Mouse (Mus musculus) forebrain, embryonic 14.5 days (tissue): ENCODE results near the gene Lekr1. TPM values are rescaled to one million over a fixed set of nuclear protein-coding genes. Genes with fewer than 3 reads are reported as not detected.

ENCODE experiments used
- ATAC-seq: fragments of 200-750 bp; cut with Nextera tagmentation; 2 replicates; pipeline ENCODE4 v1.8.0; 2017; ENCODE audit warnings: mild to moderate bottlenecking, moderate library complexity
- DNase-seq: peaks from one replicate; pipeline ENCODE4 v3.0.0-alpha.2; 2015; ENCODE audit warnings: low spot score
- H3K27ac ChIP-seq: fragments of 300-500 bp; sonication (generic); 2 replicates; pipeline ENCODE4 v1.5.1; 2014; ENCODE audit warnings: low read depth, mild to moderate bottlenecking, control low read depth, low read length, moderate library complexity
- H3K27me3 ChIP-seq: fragments of 300-500 bp; sonication (generic); replicated peaks from 2 replicates; pipeline ENCODE4 v1.6.1; 2014; ENCODE audit warnings: low read length, control low read depth, mixed read lengths; ENCODE audit not compliant: control insufficient read depth, insufficient read depth
- H3K36me3 ChIP-seq: fragments of 300-500 bp; sonication (generic); 2 replicates; pipeline ENCODE4 v1.6.1; 2014; ENCODE audit warnings: low read length, control low read depth; ENCODE audit not compliant: control insufficient read depth, insufficient read depth
- H3K4me1 ChIP-seq: fragments of 300-500 bp; sonication (generic); 2 replicates; pipeline ENCODE4 v1.6.1; 2014; ENCODE audit warnings: antibody characterized with exemption, low read length, control low read depth; ENCODE audit not compliant: control insufficient read depth, insufficient read depth
- H3K4me2 ChIP-seq: fragments of 300-500 bp; sonication (generic); 2 replicates; pipeline ENCODE4 v1.6.1; 2014; ENCODE audit warnings: mild to moderate bottlenecking, control low read depth, low read length
- H3K4me3 ChIP-seq: fragments of 300-500 bp; sonication (generic); 2 replicates; pipeline ENCODE4 v1.5.1; 2014; ENCODE audit warnings: low read depth, low read length, control low read depth
- H3K9ac ChIP-seq: fragments of 300-500 bp; sonication (generic); 2 replicates; pipeline ENCODE4 v1.6.1; 2014; ENCODE audit warnings: mild to moderate bottlenecking, low read length, control low read depth, moderate library complexity
- H3K9me3 ChIP-seq: fragments of 300-500 bp; sonication (generic); replicated peaks from 2 replicates; pipeline ENCODE4 v1.6.1; 2016; ENCODE audit warnings: low read length, control low read depth, mixed read lengths; ENCODE audit not compliant: control insufficient read depth
- WGBS: fragments of 180-500 bp; shearing (Covaris S2); extraction: QIAGEN DNeasy Blood & Tissue Kit; methylation state at CpG from one replicate; pipeline ENCODE4 v1.1.7; 2014; 5-methylcytosine and 5-hydroxymethylcytosine counted together
- polyA plus RNA-seq: library from polyadenylated mRNA; unstranded; fragments of >200 nt; fragmentation: Nextera tagmentation; extraction: Ambion mirVana; gene quantifications from 2 replicates; pipeline ENCODE4 v1.2.1, GENCODE M21; 2014

The Lekr1 gene
- polyA plus RNA-seq, 1 experiment from 2014 or later = 5.5 TPM

DNA sequence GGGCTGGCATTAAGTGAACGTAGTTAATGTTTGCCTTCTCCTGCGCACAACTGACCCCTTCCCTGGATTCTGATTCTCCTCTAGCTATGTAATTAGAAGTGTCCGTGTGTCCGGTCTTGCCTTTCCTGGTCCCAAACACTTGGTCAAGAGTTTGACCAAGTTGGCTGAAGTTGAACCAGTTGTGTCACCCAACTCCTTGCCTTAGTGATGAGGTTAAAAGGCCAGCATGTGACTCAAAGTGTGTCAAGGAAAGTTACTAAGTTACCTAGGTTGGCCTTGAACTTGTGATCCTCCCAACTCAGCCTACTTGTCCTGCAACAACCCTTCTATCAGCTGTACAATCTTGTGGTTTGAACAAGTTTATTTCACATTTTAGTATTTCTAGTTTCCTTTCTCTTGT is 5.7 kb upstream of the Lekr1 start:
- H3K27me3 ChIP-seq = peaks cover 5% of the 10 kb centered on the region; the same call in 1 of the 2 replicates
- H3K4me1 ChIP-seq = peaks cover 12% of the 10 kb centered on the region
- no peak overlapping the region for H3K9ac ChIP-seq
- WGBS = 91% methylated on average over 4 of the region's 4 CpGs
- ATAC-seq (no peak), DNase-seq (no peak)
- H3K4me2 ChIP-seq = no peak overlapping the region
- H3K4me3 ChIP-seq = no peak overlapping the region
- H3K9me3 ChIP-seq = no peaks in the 10 kb centered on the region
- H3K36me3 ChIP-seq = no peaks in the 10 kb centered on the region
- H3K27ac ChIP-seq = no peak overlapping the region

DNA sequence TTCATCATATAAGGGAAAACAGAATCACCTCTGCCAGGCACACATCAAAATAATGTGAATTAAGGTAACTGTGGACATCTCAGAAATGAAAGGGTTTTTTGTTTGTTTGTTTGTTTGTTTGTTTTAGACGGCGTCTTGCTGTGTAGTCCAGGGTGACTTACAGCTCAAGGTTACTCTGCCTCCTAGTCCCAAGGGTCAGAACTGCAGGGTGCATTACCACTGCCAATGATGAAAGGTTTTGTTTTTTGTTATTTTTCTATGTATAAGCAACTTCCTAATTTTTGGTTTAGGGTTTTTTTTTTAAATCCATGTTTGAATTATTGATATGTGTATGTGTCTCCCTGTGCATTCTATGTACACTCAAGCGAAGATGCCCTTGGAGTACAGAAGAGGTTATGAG is 4.3 kb upstream of the Lekr1 start:
- 79% methylated on average over 3 of the region's 3 CpGs for WGBS
- H3K4me1 ChIP-seq = peaks cover 18% of the 10 kb centered on the region
- no peaks in the 10 kb centered on the region for H3K9me3 ChIP-seq
- peaks cover 5% of the 10 kb centered on the region; the same call in 1 of the 2 replicates for H3K27me3 ChIP-seq
- no peak overlapping the region for H3K4me3 ChIP-seq
- no peak overlapping the region for H3K9ac ChIP-seq
- H3K36me3 ChIP-seq = no peaks in the 10 kb centered on the region
- ATAC-seq (no peak), DNase-seq (no peak)
- no peak overlapping the region for H3K27ac ChIP-seq
- no peak overlapping the region for H3K4me2 ChIP-seq

DNA sequence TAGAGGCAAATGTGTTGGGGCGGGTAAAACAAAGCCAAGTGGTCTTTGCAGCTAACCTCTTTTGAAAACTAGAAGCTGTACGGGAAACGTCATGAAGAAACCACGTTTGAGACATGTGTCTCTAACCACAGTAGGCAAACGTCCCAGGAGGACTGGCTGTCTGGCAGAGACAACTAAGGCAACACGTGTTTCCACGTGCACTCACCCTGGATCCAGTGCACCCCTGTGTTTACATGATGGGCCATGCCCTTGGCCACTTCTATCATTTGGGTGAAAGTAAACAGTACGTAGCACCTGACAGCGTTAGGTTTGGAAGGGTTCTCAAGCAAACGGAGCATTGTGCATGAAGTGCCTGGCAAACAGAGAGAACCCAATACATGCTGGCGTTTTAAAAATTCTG is 2.9 kb upstream of the Lekr1 start:
- Histone ChIP-seq H3K4me2 (no peak overlapping the region), H3K27me3 (peaks cover 5% of the 10 kb centered on the region; the same call in 1 of the 2 replicates), H3K27ac (no peak overlapping the region), H3K9me3 (no peaks in the 10 kb centered on the region), H3K9ac (no peak overlapping the region), H3K36me3 (no peaks in the 10 kb centered on the region), H3K4me3 (no peak overlapping the region), H3K4me1 (peaks cover 11% of the 10 kb centered on the region; the same call in 1 of the 2 replicates)
- DNase-seq (no peak), ATAC-seq (no peak)
- 81% methylated on average over 11 of the region's 11 CpGs for WGBS

DNA sequence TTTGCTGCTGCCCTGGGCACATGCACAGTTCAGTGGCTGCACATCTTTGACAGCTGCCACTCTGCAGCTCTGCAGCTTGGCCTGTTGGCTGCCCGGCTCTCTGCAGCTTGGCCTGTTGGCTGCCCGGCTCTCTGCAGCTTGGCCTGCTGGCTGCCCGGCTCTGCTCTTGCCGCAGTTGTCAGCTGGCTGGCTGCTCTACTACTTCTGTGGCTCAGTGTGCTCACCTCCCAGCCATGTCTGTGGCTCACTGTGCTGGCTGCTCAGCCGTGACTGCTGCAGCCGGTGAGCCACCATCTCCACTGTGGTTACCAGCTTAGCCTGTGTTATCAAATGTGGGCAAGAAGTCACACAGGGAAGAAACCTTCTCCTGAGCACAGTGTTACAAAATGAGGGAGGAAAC is 4.2 kb downstream of the Lekr1 start:
- H3K27ac ChIP-seq = no peak overlapping the region
- no peak overlapping the region for H3K4me2 ChIP-seq
- 73% methylated on average over 6 of the region's 6 CpGs for WGBS
- H3K27me3 ChIP-seq = no peaks in the 10 kb centered on the region
- no peaks in the 10 kb centered on the region for H3K9me3 ChIP-seq
- H3K36me3 ChIP-seq = no peaks in the 10 kb centered on the region
- peaks cover 10% of the 10 kb centered on the region; the same call in 1 of the 2 replicates for H3K4me1 ChIP-seq
- H3K9ac ChIP-seq = no peak overlapping the region
- H3K4me3 ChIP-seq = no peak overlapping the region
- DNase-seq (no peak), ATAC-seq (no peak)

DNA sequence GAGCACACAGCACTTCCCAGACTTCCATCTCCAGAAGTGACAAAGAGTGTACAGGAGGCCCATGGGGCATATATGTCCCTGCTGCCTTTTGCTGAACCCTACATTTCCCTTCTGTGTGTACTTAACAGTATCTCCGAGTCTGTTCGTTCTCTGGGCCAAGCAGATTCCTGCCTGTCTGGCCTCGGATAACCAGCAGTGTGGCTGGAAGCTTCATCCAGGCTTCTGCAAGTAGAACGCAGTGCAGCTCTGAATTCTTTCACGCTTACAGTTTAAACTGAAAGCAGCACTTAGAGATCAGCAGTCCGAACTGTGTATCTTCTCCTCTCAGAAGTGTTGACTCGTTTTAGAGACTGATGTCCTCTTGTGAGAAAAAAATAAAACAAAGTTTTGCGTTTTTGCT is 7.7 kb downstream of the Lekr1 start:
- ATAC-seq (no peak), DNase-seq (no peak)
- no peaks in the 10 kb centered on the region for H3K36me3 ChIP-seq
- no peak overlapping the region for H3K4me3 ChIP-seq
- no peak overlapping the region for H3K9ac ChIP-seq
- H3K4me1 ChIP-seq = no peaks in the 10 kb centered on the region
- no peak overlapping the region for H3K4me2 ChIP-seq
- H3K9me3 ChIP-seq = no peaks in the 10 kb centered on the region
- no peak overlapping the region for H3K27ac ChIP-seq
- no peaks in the 10 kb centered on the region for H3K27me3 ChIP-seq
- 75% methylated on average over 8 of the region's 8 CpGs for WGBS

DNA sequence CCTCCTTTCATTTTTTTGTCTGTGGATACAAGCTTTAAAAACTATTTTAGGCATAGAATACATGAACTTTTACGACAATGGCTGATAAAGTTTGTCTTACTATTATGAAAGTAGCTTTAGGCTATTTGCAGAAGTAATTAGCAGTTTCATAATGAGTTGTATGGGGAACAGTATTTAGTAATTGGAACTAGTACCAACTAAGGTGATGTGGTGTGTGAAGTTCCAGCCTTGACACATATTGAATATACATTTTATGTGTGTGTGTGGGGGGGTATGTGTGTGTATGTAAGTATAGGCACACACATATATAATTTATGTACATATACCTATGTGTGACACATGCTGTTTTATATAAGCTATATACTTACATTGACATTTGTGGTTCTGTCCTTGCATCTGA is 14.6 kb downstream of the Lekr1 start:
- no peaks in the 10 kb centered on the region for H3K27me3 ChIP-seq
- no peak overlapping the region for H3K9ac ChIP-seq
- no peak overlapping the region for H3K4me3 ChIP-seq
- 89% methylated on average over 1 of the region's 1 CpGs for WGBS
- no peaks in the 10 kb centered on the region for H3K36me3 ChIP-seq
- DNase-seq (no peak), ATAC-seq (no peak)
- H3K27ac ChIP-seq = no peak overlapping the region
- H3K4me1 ChIP-seq = no peaks in the 10 kb centered on the region
- H3K4me2 ChIP-seq = no peak overlapping the region
- no peaks in the 10 kb centered on the region for H3K9me3 ChIP-seq

DNA sequence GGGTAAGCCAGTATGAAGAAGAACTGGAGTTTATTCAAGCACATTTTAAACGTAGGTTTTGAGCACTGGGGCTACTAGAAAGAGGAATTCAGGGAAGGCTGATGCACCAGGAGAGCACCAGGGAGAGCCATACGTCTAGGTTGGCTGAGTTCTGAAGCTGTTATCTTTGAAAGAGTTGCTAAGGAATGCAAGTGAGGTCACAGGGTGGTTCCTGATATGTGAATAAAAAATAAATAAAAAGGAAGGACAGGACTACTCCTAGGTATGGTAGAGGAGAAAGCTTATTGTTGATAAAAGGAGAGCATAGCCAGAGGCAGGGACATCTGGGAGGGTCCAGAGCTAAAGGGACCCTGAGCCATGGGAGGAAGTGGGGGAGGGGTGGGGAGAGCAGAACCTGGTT is 23.7 kb downstream of the Lekr1 start:
- Histone ChIP-seq H3K9me3 (no peaks in the 10 kb centered on the region), H3K4me3 (no peak overlapping the region), H3K9ac (no peak overlapping the region), H3K27ac (no peak overlapping the region), H3K27me3 (no peaks in the 10 kb centered on the region), H3K4me2 (no peak overlapping the region), H3K4me1 (no peaks in the 10 kb centered on the region), H3K36me3 (no peaks in the 10 kb centered on the region)
- no peak for DNase-seq
- ATAC-seq = no peak
- 44% methylated on average over 2 of the region's 2 CpGs for WGBS

DNA sequence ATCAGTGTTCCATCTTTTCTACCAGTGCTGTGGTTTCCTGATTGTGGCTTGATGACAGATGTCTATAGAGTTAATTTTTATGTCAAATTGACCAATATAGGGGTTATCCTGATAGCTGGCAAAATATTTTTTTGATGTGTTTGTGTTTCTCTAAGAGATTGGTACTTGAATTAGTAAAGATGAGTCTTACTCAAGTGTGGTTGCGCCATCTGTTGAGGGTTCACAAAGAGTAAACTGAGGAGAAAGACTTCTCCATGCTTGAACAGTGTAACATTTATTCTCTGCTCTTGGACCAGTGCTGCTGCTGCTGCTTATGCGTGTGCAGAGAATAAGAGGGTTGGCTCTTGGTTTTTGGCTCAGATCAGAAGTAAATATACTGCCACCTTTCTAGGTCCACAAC is 24.8 kb downstream of the Lekr1 start:
- 85% methylated on average over 2 of the region's 2 CpGs for WGBS
- no peak overlapping the region for H3K4me3 ChIP-seq
- H3K9me3 ChIP-seq = no peaks in the 10 kb centered on the region
- no peak overlapping the region for H3K4me2 ChIP-seq
- no peaks in the 10 kb centered on the region for H3K4me1 ChIP-seq
- H3K36me3 ChIP-seq = no peaks in the 10 kb centered on the region
- ATAC-seq (no peak), DNase-seq (no peak)
- H3K9ac ChIP-seq = no peak overlapping the region
- H3K27me3 ChIP-seq = no peaks in the 10 kb centered on the region
- no peak overlapping the region for H3K27ac ChIP-seq

DNA sequence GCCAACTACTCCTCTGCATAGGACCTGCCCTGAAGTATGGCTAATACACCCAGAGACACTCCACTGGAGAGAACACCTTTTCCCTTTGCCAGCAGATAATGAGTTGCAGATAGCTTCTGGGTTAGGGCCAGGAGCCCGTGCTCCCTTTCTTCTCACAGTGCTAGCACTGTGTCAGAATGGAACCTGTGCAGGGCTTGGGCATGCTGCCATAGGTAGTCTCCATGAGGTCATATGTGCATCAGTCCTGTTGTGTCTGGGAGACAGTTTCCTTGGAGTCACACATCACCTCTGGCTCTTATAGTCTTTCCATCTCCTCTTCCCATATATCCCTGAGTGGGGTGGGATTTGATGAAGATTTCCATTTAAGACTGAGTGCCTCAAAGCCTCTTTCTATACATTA is 33.7 kb downstream of the Lekr1 start:
- H3K27me3 ChIP-seq = no peaks in the 10 kb centered on the region
- no peaks in the 10 kb centered on the region for H3K36me3 ChIP-seq
- ATAC-seq (no peak), DNase-seq (no peak)
- no peak overlapping the region for H3K27ac ChIP-seq
- no peak overlapping the region for H3K9ac ChIP-seq
- no peak overlapping the region for H3K4me3 ChIP-seq
- H3K4me1 ChIP-seq = no peaks in the 10 kb centered on the region
- 77% methylated on average over 1 of the region's 1 CpGs for WGBS
- no peak overlapping the region for H3K4me2 ChIP-seq
- H3K9me3 ChIP-seq = no peaks in the 10 kb centered on the region
